Mouse (Mus musculus) limb, embryonic 11.5 days (tissue): ENCODE results near the gene Sart3. TPM values are rescaled to one million over a fixed set of nuclear protein-coding genes. Genes with fewer than 3 reads are reported as not detected.
A peak's percentile ranks its signal among the peaks of the same experiment; 100 is the strongest.

ENCODE experiments used
- ATAC-seq: fragments of 200-750 bp; cut with Nextera tagmentation; 2 replicates; pipeline ENCODE4 v1.8.0; 2017; ENCODE audit warnings: low read depth; ENCODE audit not compliant: insufficient number of reproducible peaks, low FRiP score, low TSS enrichment
- DNase-seq: peaks from one replicate; pipeline ENCODE4 v3.0.0-alpha.2; 2015; ENCODE audit warnings: low spot score
- H3K27ac ChIP-seq: fragments of 300-500 bp; sonication (generic); replicated peaks from 2 replicates; pipeline ENCODE4 v1.5.1; 2014; ENCODE audit warnings: low read depth, mild to moderate bottlenecking, low read length
- H3K27me3 ChIP-seq: fragments of 300-500 bp; sonication (generic); 2 replicates; pipeline ENCODE4 v1.6.1; 2014; ENCODE audit warnings: mild to moderate bottlenecking, low read length, mixed read lengths; ENCODE audit not compliant: control insufficient read depth, insufficient read depth
- H3K36me3 ChIP-seq: fragments of 300-500 bp; sonication (generic); 2 replicates; pipeline ENCODE4 v1.6.1; 2014; ENCODE audit warnings: mild to moderate bottlenecking, low read length, moderate library complexity, mixed read lengths; ENCODE audit not compliant: control insufficient read depth, insufficient read depth
- H3K4me1 ChIP-seq: fragments of 300-500 bp; sonication (generic); 2 replicates; pipeline ENCODE4 v1.6.1; 2014; ENCODE audit warnings: low read length, mixed read lengths; ENCODE audit not compliant: control insufficient read depth, insufficient read depth
- H3K4me2 ChIP-seq: fragments of 300-500 bp; sonication (generic); 2 replicates; pipeline ENCODE4 v1.6.1; 2014; ENCODE audit warnings: low read depth, mild to moderate bottlenecking, moderate library complexity; ENCODE audit not compliant: severe bottlenecking
- H3K4me3 ChIP-seq: fragments of 300-500 bp; sonication (generic); 2 replicates; pipeline ENCODE4 v1.5.1; 2014; ENCODE audit warnings: low read depth, low read length
- H3K9ac ChIP-seq: fragments of 300-500 bp; sonication (generic); 2 replicates; pipeline ENCODE4 v1.6.1; 2014; ENCODE audit warnings: mild to moderate bottlenecking, low read length
- H3K9me3 ChIP-seq: fragments of 300-500 bp; sonication (generic); 2 replicates; pipeline ENCODE4 v1.6.1; 2016; ENCODE audit warnings: low read length; ENCODE audit not compliant: control insufficient read depth
- WGBS: fragments of 180-500 bp; shearing (Covaris S2); extraction: QIAGEN DNeasy Blood & Tissue Kit; methylation state at CpG from one replicate; pipeline ENCODE4 v1.1.7; 2014; 5-methylcytosine and 5-hydroxymethylcytosine counted together
- polyA plus RNA-seq: library from polyadenylated mRNA; unstranded; fragments of >200 nt; fragmentation: Nextera tagmentation; extraction: Ambion mirVana; gene quantifications from 2 replicates; pipeline ENCODE4 v1.2.1, GENCODE M21; 2014

Gene Sart3
- polyA plus RNA-seq, 1 experiment from 2014 or later = 64.6 TPM

- no peak overlapping the region for H3K27ac ChIP-seq
- no peak overlapping the region for H3K9ac ChIP-seq
- H3K4me1 ChIP-seq = peaks cover 4% of the 10 kb centered on the region; the same call in 1 of the 2 replicates
- no peaks in the 10 kb centered on the region for H3K36me3 ChIP-seq
- H3K9me3 ChIP-seq = no peaks in the 10 kb centered on the region
- 59% methylated on average over 7 of the region's 7 CpGs for WGBS
- no peak overlapping the region for H3K4me2 ChIP-seq
- no peaks in the 10 kb centered on the region for H3K27me3 ChIP-seq
- no peak for DNase-seq
- no peak overlapping the region for H3K4me3 ChIP-seq
- no peak for ATAC-seq
These were observed 41.6 kb downstream of the Sart3 start for GRCm38 (mm10) chr5:113730641-113731121.

GRCm38 (mm10) chr5:113728691-113729090, 43.6 kb downstream of the Sart3 start:
- no peak overlapping the region for H3K27ac ChIP-seq
- H3K36me3 ChIP-seq = no peaks in the 10 kb centered on the region
- no peaks in the 10 kb centered on the region for H3K9me3 ChIP-seq
- DNase-seq (no peak), ATAC-seq (no peak)
- peaks cover 7% of the 10 kb centered on the region; the same call in 1 of the 2 replicates for H3K4me1 ChIP-seq
- WGBS = 88% methylated on average over 7 of the region's 7 CpGs
- no peak overlapping the region for H3K9ac ChIP-seq
- H3K4me2 ChIP-seq = no peak overlapping the region
- no peaks in the 10 kb centered on the region for H3K27me3 ChIP-seq
- no peak overlapping the region for H3K4me3 ChIP-seq

- ATAC-seq = no peak
- no peak overlapping the region for H3K4me2 ChIP-seq
- H3K4me3 ChIP-seq = no peak overlapping the region
- H3K27ac ChIP-seq = no peak overlapping the region
- no peak for DNase-seq
- H3K27me3 ChIP-seq = no peaks in the 10 kb centered on the region
- no peak overlapping the region for H3K9ac ChIP-seq
- H3K36me3 ChIP-seq = no peaks in the 10 kb centered on the region
- no peaks in the 10 kb centered on the region for H3K9me3 ChIP-seq
- WGBS = 60% methylated on average over 7 of the region's 7 CpGs
- peaks cover 7% of the 10 kb centered on the region; the same call in 1 of the 2 replicates for H3K4me1 ChIP-seq
These were observed 44.3 kb downstream of the Sart3 start for GRCm38 (mm10) chr5:113728011-113728410.

- Histone ChIP-seq H3K4me2 (no peak overlapping the region), H3K36me3 (no peaks in the 10 kb centered on the region), H3K9ac (no peak overlapping the region), H3K27me3 (no peaks in the 10 kb centered on the region), H3K27ac (no peak overlapping the region), H3K9me3 (no peaks in the 10 kb centered on the region), H3K4me3 (no peak overlapping the region), H3K4me1 (peaks cover 7% of the 10 kb centered on the region; the same call in 1 of the 2 replicates)
- DNase-seq (no peak), ATAC-seq (no peak)
- 66% methylated on average over 12 of the region's 12 CpGs for WGBS
These were observed 45.1 kb downstream of the Sart3 start for GRCm38 (mm10) chr5:113727238-113727637.

- 74% methylated on average over 6 of the region's 6 CpGs for WGBS
These were observed 45.7 kb downstream of the Sart3 start for GRCm38 (mm10) chr5:113726618-113727017.

GRCm38 (mm10) chr5:113725417-113725816, 46.9 kb downstream of the Sart3 start:
- DNase-seq (no peak), ATAC-seq (no peak)
- Histone ChIP-seq H3K9ac (no peak overlapping the region), H3K27me3 (no peaks in the 10 kb centered on the region), H3K4me1 (peaks cover 7% of the 10 kb centered on the region; the same call in 1 of the 2 replicates), H3K4me2 (no peak overlapping the region), H3K4me3 (no peak overlapping the region), H3K9me3 (no peaks in the 10 kb centered on the region), H3K27ac (no peak overlapping the region), H3K36me3 (no peaks in the 10 kb centered on the region)
- WGBS = 78% methylated on average over 12 of the region's 12 CpGs

More at GRCm38 (mm10) chr5:113726618-113727017, 45.7 kb downstream of the Sart3 start:
- Histone ChIP-seq H3K36me3 (no peaks in the 10 kb centered on the region), H3K4me3 (no peak overlapping the region), H3K4me1 (peaks cover 7% of the 10 kb centered on the region; the same call in 1 of the 2 replicates), H3K27ac (no peak overlapping the region), H3K4me2 (no peak overlapping the region), H3K27me3 (no peaks in the 10 kb centered on the region), H3K9me3 (no peaks in the 10 kb centered on the region), H3K9ac (no peak overlapping the region)
- ATAC-seq = no peak
- DNase-seq = no peak

GRCm38 (mm10) chr5:113724446-113724845, 47.9 kb downstream of the Sart3 start, which contains the start of gene 1700069L16Rik:
1700069L16Rik (minus strand) TSS chr5:113724772.
- Histone ChIP-seq H3K27ac (no peak within 1 kb of the TSS), H3K4me1 (peaks cover 2% of the 10 kb centered on the region; the same call in 1 of the 2 replicates), H3K9me3 (no peaks in the 10 kb centered on the region), H3K9ac (no peak within 1 kb of the TSS), H3K4me3 (no peak within 1 kb of the TSS), H3K36me3 (no peaks in the 10 kb centered on the region), H3K27me3 (no peaks in the 10 kb centered on the region), H3K4me2 (no peak within 1 kb of the TSS)
- ATAC-seq (peak; percentile 67; the same call in 1 of the 2 replicates), DNase-seq (peak; percentile 95)
- WGBS = 2% methylated on average over 15 of the region's 15 CpGs

- no peaks in the 10 kb centered on the region for H3K36me3 ChIP-seq
- 37% methylated on average over 8 of the region's 8 CpGs for WGBS
- H3K9ac ChIP-seq = no peak overlapping the region
- DNase-seq = no peak
- H3K4me3 ChIP-seq = no peak overlapping the region
- H3K4me1 ChIP-seq = peaks cover 2% of the 10 kb centered on the region; the same call in 1 of the 2 replicates
- no peak for ATAC-seq
- H3K9me3 ChIP-seq = no peaks in the 10 kb centered on the region
- no peak overlapping the region for H3K4me2 ChIP-seq
- H3K27ac ChIP-seq = no peak overlapping the region
- H3K27me3 ChIP-seq = no peaks in the 10 kb centered on the region
These were observed 48.6 kb downstream of the Sart3 start for GRCm38 (mm10) chr5:113723567-113724237.
